Mouse (Mus musculus): ENCODE data around the gene Hnf1a. TPM values are rescaled to one million over a fixed set of nuclear protein-coding genes. Genes with fewer than 3 reads are reported as not detected.

The Hnf1a gene
- total RNA-seq, 4 experiments from 2014 or later = not detected

DNA sequence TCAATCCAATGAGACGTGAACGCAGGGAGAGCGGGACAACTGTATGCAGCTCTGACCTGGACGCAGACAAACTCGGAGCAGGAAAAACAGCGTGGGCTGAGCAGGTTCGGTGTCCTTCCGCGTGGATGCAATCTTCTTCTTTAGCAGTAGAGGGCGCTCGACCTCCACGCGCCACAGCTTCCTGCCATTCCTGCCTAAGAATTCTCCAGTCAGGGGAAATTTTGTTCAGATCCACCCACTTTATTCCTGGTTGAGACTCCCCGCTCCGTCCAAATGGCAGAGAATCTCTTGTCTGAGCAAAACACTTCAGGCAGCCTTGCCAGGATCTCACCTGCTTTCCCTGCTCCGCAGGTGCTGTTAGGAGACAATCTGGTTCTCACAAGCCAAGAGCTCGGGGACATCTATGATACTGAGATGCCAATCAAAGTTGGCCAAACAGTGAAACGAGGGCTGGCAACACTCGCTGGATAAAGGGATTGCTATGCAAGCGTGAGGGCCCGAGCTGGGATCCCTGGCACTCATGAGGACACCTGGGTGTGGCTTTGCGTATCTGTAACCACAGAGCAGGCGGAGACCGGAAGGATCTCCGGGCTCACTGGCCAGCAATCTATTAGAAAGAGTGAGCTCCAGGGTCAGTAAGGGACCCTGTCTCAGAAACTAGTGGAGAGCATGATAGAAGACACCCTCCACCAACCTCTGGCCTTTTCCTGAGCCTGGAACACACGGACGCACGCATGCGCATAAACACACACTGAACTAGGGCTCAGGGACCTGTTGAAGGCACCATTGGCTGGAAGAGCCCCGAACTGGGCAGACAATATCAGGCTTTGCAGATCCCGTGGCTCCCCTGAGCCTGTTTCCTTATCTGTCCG, 8.6 kb upstream of the Hnf1a start:
- DNase-seq = peak; percentile 49

DNA sequence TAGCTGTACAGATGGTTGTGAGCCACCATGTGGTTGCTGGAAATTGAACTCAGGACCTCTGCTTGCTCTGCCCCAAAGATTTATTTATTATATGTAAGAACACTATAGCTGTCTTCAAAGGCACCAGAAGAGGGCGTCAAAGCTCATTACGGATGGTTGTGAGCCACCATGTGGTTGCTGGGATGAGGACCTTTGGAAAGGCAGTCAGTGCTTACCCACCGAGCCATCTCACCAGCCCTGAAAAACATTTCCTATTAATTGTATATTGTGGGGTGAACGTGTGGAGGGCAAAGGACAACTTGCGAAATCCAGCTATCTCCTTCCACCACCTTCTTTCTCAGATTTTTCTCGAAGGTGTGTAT, 8.0 kb upstream of the Hnf1a start:
- no peak for DNase-seq

DNA sequence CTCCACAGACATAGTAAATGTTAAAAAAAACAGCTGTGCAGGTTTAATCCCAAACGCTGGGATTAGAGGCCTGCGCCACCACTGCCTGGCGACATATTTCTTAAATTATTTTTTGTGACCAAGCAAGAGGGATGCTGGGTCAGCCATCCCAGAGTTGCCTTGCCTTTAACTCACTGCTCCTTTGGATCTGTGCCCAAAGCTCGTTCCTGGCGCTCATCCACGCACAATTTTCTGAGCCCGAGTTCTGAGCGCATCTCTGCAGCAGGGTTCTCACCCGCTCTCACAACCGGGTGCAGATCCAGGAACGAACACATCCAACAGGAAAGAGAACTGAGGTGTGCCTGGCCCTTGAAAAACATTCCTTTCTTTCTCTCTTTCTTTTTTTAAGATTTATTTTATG, 7.6 kb upstream of the Hnf1a start:
- no peak for DNase-seq

DNA sequence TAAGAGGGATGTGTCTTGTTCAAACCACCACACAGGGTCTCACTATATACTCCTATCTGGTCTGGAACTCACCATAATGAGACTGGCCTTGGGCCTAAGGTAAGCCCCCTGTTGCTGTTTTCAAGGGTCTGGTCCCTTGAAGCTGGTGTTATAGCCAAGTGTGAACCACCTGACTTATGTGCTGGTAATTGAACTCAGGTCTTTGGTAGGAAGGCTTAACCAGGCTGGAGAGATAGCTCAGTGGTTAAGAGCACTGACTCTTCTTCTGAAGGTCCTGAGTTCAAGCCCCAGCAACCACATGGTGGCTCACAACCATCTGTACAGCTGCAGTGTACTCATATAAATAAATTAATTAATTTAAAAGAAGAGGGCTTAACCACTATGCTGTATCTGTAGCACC, 6.0 kb upstream of the Hnf1a start:
- DNase-seq = no peak

DNA sequence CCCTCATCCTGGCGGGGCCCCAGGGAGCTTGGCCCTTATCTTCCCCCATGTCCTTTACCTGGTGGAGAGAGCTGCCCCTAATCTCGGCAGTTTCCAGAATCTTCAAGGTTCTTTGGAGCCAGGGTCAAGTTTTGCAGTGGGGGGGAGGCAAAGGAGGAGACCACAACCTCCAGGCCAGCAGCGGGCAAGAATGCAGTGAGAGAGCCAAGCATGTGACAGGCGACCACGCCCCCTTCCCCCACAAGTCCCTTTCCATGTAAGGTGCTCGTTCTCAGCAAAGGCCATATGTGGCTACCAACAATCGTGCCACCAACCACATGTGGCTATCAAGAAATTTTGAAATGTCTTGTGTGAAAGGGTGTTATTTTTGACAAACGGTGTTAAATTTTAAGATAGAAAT, 2.2 kb upstream of the Hnf1a start:
- DNase-seq = no peak

DNA sequence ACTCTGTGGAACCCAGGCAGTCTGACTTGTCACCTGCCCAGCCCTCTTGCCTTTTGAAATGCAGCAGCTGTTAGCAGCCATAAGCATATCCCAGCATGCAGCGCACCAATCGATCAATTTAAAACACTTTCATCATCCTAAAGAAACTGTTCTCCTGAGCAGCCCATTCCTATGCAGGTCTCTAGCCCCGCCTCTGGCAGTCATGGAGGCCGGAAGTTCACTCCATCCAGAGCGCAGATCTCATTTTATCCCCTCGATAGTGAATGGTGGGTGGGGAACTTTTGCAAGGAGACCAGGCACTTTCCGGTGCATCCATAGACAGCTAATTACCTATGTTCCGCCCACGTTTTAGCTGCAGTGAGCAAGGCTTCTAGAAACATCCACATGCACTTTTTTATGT, 1.3 kb upstream of the Hnf1a start:
- no peak for DNase-seq

DNA sequence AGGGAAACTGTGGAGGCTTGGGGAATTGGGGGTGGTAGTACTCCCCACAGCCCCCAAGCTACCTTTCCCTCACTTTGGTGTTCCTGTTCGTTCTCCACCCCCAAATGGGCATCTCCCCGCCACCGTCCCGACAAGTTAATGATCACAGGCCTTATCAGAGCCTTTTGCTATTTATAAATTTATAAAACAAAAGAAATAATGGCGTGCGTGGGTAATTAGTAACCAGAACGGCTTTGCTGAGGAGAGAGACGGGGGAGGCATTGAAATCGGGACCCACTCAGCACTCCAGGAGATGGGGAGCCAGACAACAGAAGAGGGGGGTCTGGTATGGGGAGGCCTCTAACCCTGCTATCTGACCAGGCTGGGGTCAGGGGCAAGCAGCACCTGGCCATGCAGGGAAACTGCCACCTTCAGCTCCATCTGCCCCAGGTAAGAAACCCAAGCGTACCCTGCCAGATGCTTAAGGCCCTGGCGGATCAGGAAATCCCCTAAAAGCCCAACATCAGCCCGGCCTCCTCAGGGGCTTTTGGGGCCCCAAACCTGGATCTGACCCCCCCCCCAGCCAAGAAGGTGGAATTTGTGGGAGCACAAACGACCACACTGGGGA, 1.2 kb downstream of the Hnf1a start:
- no peak for DNase-seq

DNA sequence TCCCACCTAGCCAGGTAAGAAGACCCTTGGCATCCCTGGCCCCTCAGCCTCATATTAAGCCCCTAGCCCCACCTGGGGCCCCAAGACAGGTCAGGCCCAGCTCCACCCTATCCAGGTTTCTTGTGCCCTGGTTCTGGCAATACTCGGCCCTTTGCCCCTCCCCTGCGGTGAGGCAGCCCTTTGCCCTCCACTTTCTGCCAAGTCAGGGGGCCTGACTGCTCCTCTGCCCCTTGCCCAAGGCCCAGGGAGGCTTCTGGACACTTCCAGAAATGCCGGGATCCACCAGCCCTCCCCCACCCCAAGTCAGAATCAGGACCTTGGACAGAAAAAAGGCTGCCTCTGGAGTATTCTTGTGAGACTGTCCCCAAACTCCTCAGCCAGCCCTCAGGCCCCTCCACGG, 1.8 kb downstream of the Hnf1a start:
- DNase-seq = no peak

DNA sequence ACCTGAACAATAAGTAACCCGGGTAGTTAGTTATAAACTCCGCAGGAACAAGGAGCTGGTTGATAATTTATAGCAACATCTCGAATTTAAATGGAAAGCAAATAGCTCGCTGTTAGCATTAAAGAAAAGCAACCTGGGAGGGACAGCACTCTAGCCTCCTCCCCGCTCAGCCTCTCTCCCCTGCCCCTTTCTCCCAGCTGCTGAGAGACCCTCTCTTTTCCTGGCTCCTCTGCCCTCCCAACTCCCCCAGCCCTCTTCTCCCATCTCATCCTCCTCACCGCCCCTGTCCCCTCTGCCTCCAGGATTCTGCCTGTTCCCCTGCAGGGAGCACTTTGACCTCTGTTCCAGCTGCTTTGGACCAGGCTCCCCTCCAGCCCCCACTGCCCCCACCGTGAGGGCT, 2.2 kb downstream of the Hnf1a start:
- no peak for DNase-seq

DNA sequence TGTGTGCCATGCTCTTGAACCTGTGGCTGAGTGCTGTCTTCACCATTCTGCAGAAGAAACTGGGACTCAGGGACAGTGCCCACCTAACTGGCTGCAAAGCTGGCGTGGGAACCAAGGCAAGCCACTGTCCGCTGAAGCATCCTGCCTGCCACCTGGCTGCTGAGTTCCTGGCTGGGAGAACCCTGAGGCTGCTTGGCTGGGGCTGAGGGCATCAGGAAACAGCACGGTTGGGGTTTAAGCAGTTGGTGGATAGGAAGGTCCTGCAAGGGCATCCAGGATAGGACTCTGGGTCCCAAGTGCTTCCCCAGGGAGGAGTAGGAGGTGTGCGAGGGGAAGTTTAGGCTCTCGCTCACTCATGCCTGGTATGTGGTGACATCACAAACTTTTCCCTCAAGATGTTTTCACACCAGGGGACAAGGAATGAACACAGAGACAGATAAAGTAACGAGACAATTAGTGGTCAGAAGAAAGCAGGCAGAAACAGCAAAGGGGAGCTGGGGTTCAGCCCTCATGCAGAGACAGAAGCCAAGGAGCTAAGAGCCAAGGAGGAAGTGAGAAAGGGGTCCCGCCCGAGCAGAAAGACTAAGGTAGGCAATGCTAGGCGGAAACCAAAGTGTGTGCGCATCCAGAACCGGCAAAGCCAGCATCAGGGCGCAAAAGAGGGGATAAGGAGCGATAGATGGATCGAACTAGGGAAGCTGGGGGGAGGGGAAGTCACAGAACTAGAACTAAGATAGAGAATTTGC, 3.2 kb downstream of the Hnf1a start:
- no peak for DNase-seq

DNA sequence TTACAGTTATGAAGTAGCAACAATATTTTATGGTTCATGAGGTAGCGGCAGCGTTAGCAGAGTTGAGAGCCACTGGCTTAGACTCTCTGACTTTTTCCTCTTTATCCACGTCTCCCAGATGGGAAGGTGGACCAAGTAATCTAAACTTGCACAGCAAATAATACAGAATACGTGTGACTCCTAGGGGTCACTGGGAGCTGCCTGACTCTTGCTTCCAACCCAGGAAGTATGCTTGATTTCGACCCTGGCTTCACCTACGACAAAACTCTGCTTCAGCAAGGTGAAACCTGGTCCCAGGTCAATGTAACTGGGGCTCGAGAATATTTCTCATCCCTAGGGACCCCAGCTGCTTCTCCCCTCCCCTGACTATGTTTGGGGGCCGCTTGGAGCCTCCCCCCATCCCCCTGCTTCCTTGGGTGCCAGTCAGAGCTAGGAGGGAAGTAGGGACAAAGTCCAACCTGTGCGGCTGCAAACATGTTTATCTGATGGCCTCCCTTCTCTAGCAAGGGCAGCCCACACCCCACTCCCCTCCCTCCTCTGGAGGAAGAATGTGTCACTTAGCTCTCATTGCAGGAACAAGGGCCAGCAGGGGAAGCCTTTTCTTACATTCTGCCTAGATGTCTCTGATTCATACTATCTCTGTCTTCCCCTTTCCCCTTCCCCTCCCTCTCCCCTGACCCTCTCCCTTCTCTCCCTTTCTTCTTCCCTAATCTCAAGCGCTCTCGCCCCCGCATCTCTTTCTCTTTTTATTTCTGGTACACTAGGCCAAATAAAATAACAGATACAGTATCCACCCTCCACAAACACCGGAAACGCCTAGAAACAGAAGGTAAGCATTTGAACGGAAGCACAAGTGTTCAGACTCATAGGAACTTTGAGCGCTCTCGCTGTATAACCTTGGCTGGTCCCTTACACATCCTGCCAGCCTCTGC, 5.7 kb downstream of the Hnf1a start:
- DNase-seq = no peak

DNA sequence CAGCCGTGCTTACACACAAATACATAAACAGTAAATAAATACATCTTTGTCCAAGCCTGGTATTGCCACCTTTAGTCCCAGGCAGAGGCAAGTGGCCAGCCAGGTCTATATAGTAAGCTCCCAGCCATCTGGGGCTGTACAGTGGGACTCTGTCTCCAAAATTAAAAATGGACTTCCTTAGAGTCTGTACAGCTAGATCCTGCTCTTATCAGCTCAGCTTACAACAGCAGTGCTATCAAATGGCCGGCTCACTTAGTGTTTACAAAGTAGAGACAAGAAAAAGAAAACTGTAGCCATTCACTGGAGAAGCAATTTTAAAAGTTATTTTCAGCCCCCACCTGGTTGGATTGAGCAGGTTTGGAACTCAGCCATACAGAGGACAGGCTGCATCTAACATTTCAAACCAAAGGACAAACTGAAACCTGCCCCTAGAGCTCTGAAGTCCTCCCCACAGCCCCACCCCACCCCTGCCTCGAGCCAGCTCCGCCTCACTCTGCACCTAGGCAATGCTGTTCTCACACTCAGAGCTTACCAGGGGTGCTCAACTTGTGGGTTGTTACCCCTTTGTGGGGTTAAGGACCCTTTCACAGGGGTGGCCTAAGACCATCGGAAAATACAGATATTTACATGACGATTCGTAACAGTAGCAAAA, 6.5 kb downstream of the Hnf1a start:
- no peak for DNase-seq

DNA sequence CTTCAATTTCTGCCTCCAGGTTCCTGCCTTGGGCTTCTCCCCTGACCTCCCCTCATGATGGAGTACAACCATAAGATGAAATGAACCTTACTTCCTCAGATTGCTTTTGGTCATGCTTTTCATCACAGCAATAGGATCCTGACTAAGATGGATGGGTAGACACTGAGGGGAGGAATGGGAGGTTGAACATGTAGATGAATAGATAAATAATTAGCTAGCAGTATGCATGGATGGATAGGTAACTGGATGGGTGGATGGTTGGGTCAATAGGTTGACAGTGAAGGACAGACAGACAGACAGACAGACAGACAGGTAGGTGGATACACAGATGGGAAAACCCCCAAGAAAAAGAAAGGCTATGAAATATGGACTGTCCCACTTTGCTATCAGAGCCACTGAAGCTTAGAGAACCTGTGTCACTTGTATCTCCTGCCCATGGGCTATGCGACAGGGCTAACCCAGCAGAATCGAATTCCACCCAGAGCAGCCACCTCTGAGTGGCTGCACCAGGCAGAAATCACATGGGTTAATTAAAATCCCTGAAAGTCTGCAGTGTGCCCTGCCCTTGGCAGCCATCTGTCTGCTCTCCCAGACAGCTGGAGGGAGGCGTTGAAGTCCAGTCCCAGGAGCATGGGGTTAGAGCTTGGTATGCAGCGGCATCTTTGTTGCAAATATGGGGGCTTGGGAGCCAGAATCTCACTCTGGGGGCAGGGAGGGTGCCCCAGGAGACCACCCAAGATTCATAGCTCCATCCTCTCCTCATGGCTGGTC, 9.1 kb downstream of the Hnf1a start:
- no peak for DNase-seq

DNA sequence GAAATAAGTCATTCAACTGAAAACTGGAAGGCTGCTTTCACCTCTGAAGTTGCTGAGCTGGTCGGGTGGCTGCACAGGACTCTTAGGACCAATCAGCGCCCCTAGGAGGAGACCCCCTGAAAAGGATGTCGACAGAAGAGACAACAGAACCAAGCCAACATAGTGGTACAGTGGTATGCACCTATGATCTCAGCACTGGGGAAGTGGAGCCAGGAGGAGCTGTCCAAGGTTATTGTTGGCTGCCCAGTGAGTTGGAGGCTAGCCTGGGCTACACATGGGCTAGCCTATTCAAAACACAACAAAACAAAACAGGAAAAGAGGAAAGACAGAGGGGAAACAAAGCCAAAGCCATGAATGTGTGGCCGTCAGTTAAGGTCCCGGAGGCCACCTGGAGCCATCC, 12.8 kb downstream of the Hnf1a start:
- no peak for DNase-seq

DNA sequence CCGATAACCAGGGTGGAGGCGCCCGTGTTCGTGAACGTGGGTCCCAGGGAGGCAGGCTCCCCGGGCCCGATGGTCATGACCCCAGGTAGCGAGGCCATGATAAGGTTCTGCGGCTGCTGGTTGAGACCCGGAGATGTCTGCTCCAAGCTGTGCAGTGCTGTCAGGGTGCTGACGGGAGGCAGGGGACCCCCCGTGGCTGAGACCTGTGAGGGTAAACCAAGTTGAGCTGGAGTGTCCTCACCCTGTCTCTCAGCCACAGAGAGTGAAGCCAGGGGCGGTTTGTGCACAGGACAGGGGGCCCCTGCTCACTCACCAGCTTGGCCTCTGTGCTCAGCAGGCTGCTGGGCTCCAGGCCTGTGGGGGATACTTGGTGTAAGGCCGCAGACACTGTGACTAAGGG, 17.6 kb downstream of the Hnf1a start:
- no peak for DNase-seq

DNA sequence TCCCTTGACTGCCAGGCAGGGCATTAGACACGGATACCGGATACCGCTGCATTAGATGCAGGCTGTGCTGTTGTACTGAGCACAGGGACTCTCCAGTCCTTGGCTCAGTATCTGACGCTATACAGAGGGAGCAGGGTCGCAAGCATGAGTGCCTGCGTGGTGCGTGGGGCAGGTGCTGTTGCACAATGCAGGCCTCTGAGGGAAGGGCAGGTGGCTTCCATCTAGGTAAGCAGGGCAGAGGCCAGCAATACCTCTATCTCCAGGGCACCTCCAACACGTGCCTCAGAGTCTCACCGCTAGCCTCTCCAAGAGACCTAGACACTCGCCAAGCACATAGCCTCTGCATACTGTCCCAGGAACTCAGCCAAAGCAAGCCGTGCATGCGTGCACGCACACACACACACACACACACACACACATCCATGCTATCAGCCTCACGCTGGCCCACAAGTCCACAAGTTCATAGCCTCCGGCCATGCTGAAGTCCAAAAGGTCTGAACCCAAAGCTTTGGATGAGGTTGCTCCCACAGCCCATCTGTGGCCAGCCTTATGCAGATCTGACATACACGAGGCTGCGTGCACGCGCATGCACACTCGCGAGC, 19.5 kb downstream of the Hnf1a start:
- no peak for DNase-seq

DNA sequence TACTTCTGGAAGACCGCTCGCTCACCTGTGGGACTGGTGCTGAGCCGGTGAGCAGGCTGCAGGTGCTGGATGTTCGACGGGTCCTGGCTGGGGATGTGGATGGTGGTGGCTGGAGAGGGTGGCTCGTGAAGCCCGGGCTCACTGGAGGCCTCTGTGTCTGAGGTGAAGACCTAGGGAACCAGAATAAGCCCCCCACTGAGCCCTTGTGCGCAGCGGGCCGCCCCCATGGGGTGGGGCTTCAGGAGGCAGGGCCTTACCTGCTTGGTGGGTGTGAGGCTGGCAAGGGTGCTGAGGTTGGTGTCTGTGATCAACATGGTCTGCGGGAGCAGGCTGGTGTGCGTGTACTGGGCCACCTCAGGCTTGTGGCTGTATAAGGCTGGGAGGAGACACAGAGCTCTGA, 20.2 kb downstream of the Hnf1a start:
- DNase-seq = no peak

DNA sequence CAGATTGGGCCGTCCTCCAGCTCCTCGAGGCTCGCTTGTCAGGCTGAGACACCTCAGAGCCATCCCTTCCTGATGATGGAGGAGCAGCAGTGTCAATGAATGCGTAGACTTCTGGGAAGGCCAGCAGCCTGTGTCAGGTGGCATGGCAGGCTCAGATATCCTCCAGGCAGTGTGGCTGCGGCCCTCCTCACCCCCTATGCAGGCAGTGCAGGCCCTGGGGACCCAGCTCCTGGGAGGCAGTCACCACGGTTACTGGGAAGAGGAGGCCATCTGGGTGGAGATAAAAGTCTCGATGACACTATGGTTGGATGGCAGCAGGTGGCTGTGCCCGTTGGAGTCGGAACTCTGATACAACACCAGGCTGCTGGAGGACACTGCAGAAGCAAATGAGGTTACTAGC, 21.1 kb downstream of the Hnf1a start:
- no peak for DNase-seq

DNA sequence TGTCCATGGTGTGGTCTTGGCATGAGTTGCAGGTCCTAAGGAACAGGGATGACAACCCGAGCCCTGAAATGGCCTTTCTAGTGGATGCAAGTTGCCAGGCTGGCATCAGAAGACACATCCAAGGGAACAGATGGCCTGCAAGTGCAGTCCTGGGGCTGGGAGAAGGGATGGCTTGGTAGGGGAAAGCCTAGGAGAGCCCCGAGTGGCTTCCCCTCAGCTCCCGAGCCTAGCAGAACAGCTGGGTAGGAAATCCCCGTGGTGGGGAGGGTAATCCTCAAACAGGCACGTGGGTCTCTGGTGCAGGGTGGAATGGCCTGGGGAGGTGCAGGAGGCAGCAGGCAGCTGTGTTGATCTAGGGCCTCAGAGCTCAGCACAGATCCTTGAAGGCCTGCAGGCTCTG, 21.6 kb downstream of the Hnf1a start:
- no peak for DNase-seq

DNA sequence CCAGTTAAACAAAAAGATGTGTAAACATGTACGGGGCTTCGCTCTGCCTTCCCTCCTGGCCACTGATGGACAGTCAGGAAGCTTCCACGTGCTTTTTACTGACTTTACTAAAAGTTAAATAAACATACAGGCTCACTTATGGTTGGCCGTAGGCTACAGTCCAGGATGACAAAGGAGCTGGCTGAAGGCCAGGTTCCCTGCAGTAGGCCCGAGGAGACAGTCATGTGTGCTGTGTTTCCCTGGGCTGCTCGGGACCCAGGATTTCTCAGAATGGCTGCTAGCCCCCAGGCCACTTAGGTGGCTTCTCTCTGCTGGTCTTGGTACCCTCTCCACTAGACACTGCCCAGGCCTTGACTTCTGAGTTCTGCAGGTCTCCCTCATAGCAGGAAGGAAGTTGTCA, 22.0 kb downstream of the Hnf1a start:
- no peak for DNase-seq

DNA sequence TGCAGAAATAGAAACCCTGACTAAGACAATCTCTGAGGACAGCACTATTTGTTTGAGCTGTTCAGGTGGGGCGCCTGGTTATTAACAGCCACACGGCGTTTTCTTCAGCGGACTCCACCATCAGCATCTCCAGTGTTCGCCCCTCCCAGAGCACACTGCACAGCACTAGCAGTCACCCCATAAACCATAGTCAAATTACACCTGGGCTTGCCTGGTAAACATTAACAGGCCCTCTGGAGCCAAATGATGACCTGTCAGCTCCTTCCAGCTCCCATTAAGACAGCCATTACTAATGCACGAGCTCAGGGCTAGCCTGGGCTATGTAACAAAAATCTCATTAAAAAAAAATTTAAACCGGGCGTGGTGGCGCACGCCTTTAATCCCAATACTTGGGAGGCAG, 25.8 kb downstream of the Hnf1a start:
- DNase-seq = no peak
